Mouse (Mus musculus) heart, embryonic 11.5 days (tissue): ENCODE results near the gene Trim15. TPM values are rescaled to one million over a fixed set of nuclear protein-coding genes. Genes with fewer than 3 reads are reported as not detected.

Experiments
- ATAC-seq: fragments of 200-750 bp; cut with Nextera tagmentation; replicated peaks from 2 replicates; pipeline ENCODE4 v1.8.0; 2017; ENCODE audit warnings: moderate library complexity; ENCODE audit not compliant: insufficient number of reproducible peaks, low FRiP score, low TSS enrichment
- H3K27ac ChIP-seq: fragments of 300-500 bp; sonication (generic); 2 replicates; pipeline ENCODE4 v1.5.1; 2014; ENCODE audit warnings: mild to moderate bottlenecking, low read depth, low read length
- H3K27me3 ChIP-seq: fragments of 300-500 bp; sonication (generic); 2 replicates; pipeline ENCODE4 v1.6.1; 2014; ENCODE audit warnings: mild to moderate bottlenecking, low read length, mixed read lengths; ENCODE audit not compliant: control insufficient read depth, insufficient read depth
- H3K36me3 ChIP-seq: fragments of 300-500 bp; sonication (generic); 2 replicates; pipeline ENCODE4 v1.6.1; 2014; ENCODE audit warnings: mild to moderate bottlenecking, low read length, moderate library complexity, mixed read lengths; ENCODE audit not compliant: control insufficient read depth, insufficient read depth
- H3K4me1 ChIP-seq: fragments of 300-500 bp; sonication (generic); 2 replicates; pipeline ENCODE4 v1.6.1; 2014; ENCODE audit warnings: low read length; ENCODE audit not compliant: control insufficient read depth, insufficient read depth
- H3K4me2 ChIP-seq: fragments of 300-500 bp; sonication (generic); 2 replicates; pipeline ENCODE4 v1.6.1; 2014; ENCODE audit warnings: mild to moderate bottlenecking, moderate library complexity
- H3K4me3 ChIP-seq: fragments of 300-500 bp; sonication (generic); 2 replicates; pipeline ENCODE4 v1.5.1; 2014; ENCODE audit warnings: low read depth, low read length
- H3K9ac ChIP-seq: fragments of 300-500 bp; sonication (generic); 2 replicates; pipeline ENCODE4 v1.6.1; 2014; ENCODE audit warnings: mild to moderate bottlenecking, low read depth, low read length, moderate library complexity
- H3K9me3 ChIP-seq: fragments of 300-500 bp; sonication (generic); replicated peaks from 2 replicates; pipeline ENCODE4 v1.6.1; 2016; ENCODE audit warnings: low read length; ENCODE audit not compliant: control insufficient read depth
- WGBS: fragments of 180-500 bp; shearing (Covaris S2); extraction: QIAGEN DNeasy Blood & Tissue Kit; methylation state at CpG from one replicate; pipeline ENCODE4 v1.1.7; 2014; ENCODE audit not compliant: insufficient replicate concordance; 5-methylcytosine and 5-hydroxymethylcytosine counted together
- polyA plus RNA-seq: library from polyadenylated mRNA; unstranded; fragments of >200 nt; fragmentation: Nextera tagmentation; extraction: Ambion mirVana; gene quantifications from 2 replicates; pipeline ENCODE4 v1.2.1, GENCODE M21; 2014

Trim15 gene
- 0.31 and 0.39 TPM in 2 replicates for polyA plus RNA-seq

- Histone ChIP-seq H3K4me2 (peak within 1 kb of the TSS; percentile 52), H3K4me1 (peaks cover 3% of the 10 kb centered on the region; the same call in 1 of the 2 replicates), H3K27ac (no peak within 1 kb of the TSS), H3K27me3 (peaks cover 39% of the 10 kb centered on the region), H3K36me3 (no peaks in the 10 kb centered on the region), H3K9ac (peak within 1 kb of the TSS; percentile 4; the same call in 1 of the 2 replicates), H3K4me3 (peak within 1 kb of the TSS; percentile 21), H3K9me3 (no peaks in the 10 kb centered on the region)
- ATAC-seq, result peak; percentile 70
- WGBS, result 12% methylated on average over 29 of the region's 29 CpGs
Measured at GRCm38 (mm10) chr17:36866719-36867527, at the start of gene Trim15. Gene Trim15 (minus strand): TSS chr17:36867210.

GRCm38 (mm10) chr17:36915076-36915475 lies 48.1 kb upstream of the Trim15 start:
- no peak overlapping the region for H3K4me2 ChIP-seq
- H3K27ac ChIP-seq, result no peak overlapping the region
- WGBS, result 16% methylated on average over 9 of the region's 9 CpGs
- no peak overlapping the region for H3K4me3 ChIP-seq
- no peaks in the 10 kb centered on the region for H3K27me3 ChIP-seq
- ATAC-seq, result no peak
- no peaks in the 10 kb centered on the region for H3K4me1 ChIP-seq
- H3K9me3 ChIP-seq, result no peaks in the 10 kb centered on the region
- H3K36me3 ChIP-seq, result no peaks in the 10 kb centered on the region
- H3K9ac ChIP-seq, result no peak overlapping the region

- ATAC-seq, result no peak
- 8% methylated on average over 2 of the region's 2 CpGs for WGBS
- Histone ChIP-seq H3K4me3 (no peak overlapping the region), H3K9ac (no peak overlapping the region), H3K36me3 (no peaks in the 10 kb centered on the region), H3K27me3 (0 out of 2 replicates have a peak, but pooled peaks cover 3% of the 10 kb centered on the region), H3K4me1 (no peaks in the 10 kb centered on the region), H3K27ac (no peak overlapping the region), H3K4me2 (no peak overlapping the region), H3K9me3 (no peaks in the 10 kb centered on the region)
Measured at GRCm38 (mm10) chr17:36914108-36914507, 47.1 kb upstream of the Trim15 start.

DNA sequence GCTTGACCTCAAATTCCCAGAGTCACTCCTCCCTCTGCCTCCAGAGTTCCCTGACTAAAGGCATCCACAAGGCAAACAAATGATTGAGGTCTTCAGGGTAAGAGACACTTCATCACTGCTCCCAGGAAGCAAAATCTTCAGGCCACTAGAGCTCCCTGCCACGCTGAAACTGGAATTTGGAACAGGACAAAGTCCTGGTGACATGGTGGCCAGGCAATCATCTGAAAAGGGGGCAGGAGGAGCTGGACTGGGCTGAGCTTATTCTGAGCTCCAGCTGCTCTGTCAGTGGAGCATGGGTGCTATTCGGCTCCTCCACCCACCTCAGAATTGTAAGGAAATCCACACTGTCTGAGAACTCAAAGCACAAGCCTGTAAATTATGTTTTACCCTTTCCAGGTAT lies 45.0 kb upstream of the Trim15 start:
- Histone ChIP-seq H3K9ac (no peak overlapping the region), H3K27me3 (0 out of 2 replicates have a peak, but pooled peaks cover 3% of the 10 kb centered on the region), H3K9me3 (no peaks in the 10 kb centered on the region), H3K36me3 (no peaks in the 10 kb centered on the region), H3K27ac (no peak overlapping the region), H3K4me1 (no peaks in the 10 kb centered on the region), H3K4me2 (no peak overlapping the region), H3K4me3 (no peak overlapping the region)
- no peak for ATAC-seq
- WGBS, result 63% methylated on average over 2 of the region's 2 CpGs

- Histone ChIP-seq H3K36me3 (no peaks in the 10 kb centered on the region), H3K4me1 (no peaks in the 10 kb centered on the region), H3K4me2 (no peak overlapping the region), H3K9me3 (no peaks in the 10 kb centered on the region), H3K27ac (no peak overlapping the region), H3K4me3 (no peak overlapping the region), H3K27me3 (0 out of 2 replicates have a peak, but pooled peaks cover 3% of the 10 kb centered on the region), H3K9ac (no peak overlapping the region)
- no peak for ATAC-seq
- WGBS, result 44% methylated on average over 4 of the region's 4 CpGs
Measured at GRCm38 (mm10) chr17:36909802-36910201, 42.8 kb upstream of the Trim15 start.

- no peak overlapping the region for H3K4me2 ChIP-seq
- H3K27ac ChIP-seq, result no peak overlapping the region
- H3K9ac ChIP-seq, result no peak overlapping the region
- no peaks in the 10 kb centered on the region for H3K36me3 ChIP-seq
- WGBS, result 61% methylated on average over 1 of the region's 1 CpGs
- ATAC-seq, result no peak; the same call in 1 of the 2 replicates
- 0 out of 2 replicates have a peak, but pooled peaks cover 3% of the 10 kb centered on the region for H3K27me3 ChIP-seq
- no peaks in the 10 kb centered on the region for H3K4me1 ChIP-seq
- no peaks in the 10 kb centered on the region for H3K9me3 ChIP-seq
- no peak overlapping the region for H3K4me3 ChIP-seq
Measured at GRCm38 (mm10) chr17:36908235-36908634, 41.2 kb upstream of the Trim15 start.

DNA sequence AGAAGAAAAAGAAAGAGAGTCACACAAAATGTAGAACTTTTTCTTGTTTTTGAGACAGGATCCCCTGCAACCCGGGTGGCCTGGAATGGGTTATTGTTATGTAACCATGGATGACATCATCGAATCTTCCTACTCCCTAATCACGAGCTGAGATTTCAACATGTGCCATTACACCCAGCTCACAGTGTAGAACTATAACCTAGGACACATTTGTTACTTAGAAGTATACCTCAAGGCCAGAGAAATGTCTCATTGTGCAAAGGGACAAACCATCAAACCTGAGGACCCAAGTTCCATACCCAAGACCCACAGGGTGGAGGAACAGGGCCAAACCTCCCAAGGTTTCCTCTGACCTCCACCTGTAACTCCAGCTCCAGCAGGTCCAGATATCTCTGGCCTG lies 36.6 kb upstream of the Trim15 start:
- no peak for ATAC-seq
- H3K9ac ChIP-seq, result no peak overlapping the region
- WGBS, result 59% methylated on average over 3 of the region's 3 CpGs
- H3K27me3 ChIP-seq, result no peaks in the 10 kb centered on the region
- no peak overlapping the region for H3K27ac ChIP-seq
- H3K9me3 ChIP-seq, result no peaks in the 10 kb centered on the region
- no peak overlapping the region for H3K4me3 ChIP-seq
- no peaks in the 10 kb centered on the region for H3K36me3 ChIP-seq
- H3K4me1 ChIP-seq, result no peaks in the 10 kb centered on the region
- H3K4me2 ChIP-seq, result no peak overlapping the region

GRCm38 (mm10) chr17:36900691-36901090 lies 33.7 kb upstream of the Trim15 start:
- Histone ChIP-seq H3K4me1 (no peaks in the 10 kb centered on the region), H3K27ac (no peak overlapping the region), H3K9ac (no peak overlapping the region), H3K36me3 (no peaks in the 10 kb centered on the region), H3K27me3 (no peaks in the 10 kb centered on the region), H3K4me2 (no peak overlapping the region), H3K9me3 (no peaks in the 10 kb centered on the region), H3K4me3 (no peak overlapping the region)
- WGBS, result 29% methylated on average over 1 of the region's 1 CpGs
- ATAC-seq, result no peak

DNA sequence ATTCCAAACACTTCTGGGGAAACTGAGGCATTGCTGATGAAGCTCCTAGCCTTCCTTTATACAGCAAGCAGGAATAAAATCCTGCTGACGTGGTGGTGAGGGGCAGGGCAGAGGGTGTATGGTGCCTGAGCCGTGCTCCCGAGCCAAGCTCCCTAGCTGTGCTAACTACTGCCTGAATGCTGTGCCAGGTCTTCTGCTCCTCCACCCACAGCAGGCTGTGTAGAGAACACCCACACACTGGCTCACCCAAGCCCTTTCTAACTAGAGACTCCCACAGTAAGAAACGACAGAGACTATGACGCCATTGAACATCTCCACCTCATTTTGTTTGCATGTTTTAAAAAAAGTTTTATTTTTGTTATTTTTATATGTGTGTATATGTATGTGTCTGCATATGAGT lies 33.0 kb upstream of the Trim15 start:
- Histone ChIP-seq H3K9ac (no peak overlapping the region), H3K36me3 (no peaks in the 10 kb centered on the region), H3K4me3 (no peak overlapping the region), H3K4me2 (no peak overlapping the region), H3K4me1 (no peaks in the 10 kb centered on the region), H3K27me3 (no peaks in the 10 kb centered on the region), H3K9me3 (no peaks in the 10 kb centered on the region), H3K27ac (no peak overlapping the region)
- WGBS, result 74% methylated on average over 5 of the region's 5 CpGs
- ATAC-seq, result no peak
